Mouse (Mus musculus): ENCODE measurements at regions not wholly inside any gene's neighbourhood (a gene's known extent, or its start where the extent isn't known, plus 50 kb on each side); places are given as distances from the start of the nearest gene placed in this dataset.
"Not testable (repeated sequence)": the region's sequence is repeated elsewhere in the genome, so short reads cannot be mapped to it uniquely, and the experiment has no call there.

- H3K4me1 ChIP-seq: no peaks in the 10 kb centered on the region
- H3K4me3 ChIP-seq (replicated peaks): no peak overlapping the region
- no peak for ATAC-seq (ENCODE audit: low FRiP score)
- no peaks in the 10 kb centered on the region for H3K27me3 ChIP-seq (replicated peaks)
- no peak overlapping the region for H3K4me2 ChIP-seq
- H3K9me3 ChIP-seq (replicated peaks): no peaks in the 10 kb centered on the region
- no peaks in the 10 kb centered on the region for H3K36me3 ChIP-seq
- H3K9ac ChIP-seq (replicated peaks): no peak overlapping the region
- no peak overlapping the region for H3K27ac ChIP-seq (replicated peaks)
- WGBS: 82% methylated on average over 3 of the region's 3 CpGs
Measured at GRCm38 (mm10) chr1:105925617-105926370, 64.4 kb upstream of the Zcchc2 start.

- Histone ChIP-seq H3K36me3 (no peaks in the 10 kb centered on the region), H3K4me1 (no peaks in the 10 kb centered on the region), H3K9me3 (replicated peaks) (no peaks in the 10 kb centered on the region), H3K9ac (replicated peaks) (no peak overlapping the region), H3K27me3 (replicated peaks) (no peaks in the 10 kb centered on the region), H3K27ac (replicated peaks) (no peak overlapping the region), H3K4me2 (no peak overlapping the region), H3K4me3 (replicated peaks) (no peak overlapping the region)
- ATAC-seq (ENCODE audit: low FRiP score): no peak
- WGBS: 95% methylated on average over 2 of the region's 2 CpGs
Measured at GRCm38 (mm10) chr1:105926871-105927270, 63.3 kb upstream of the Zcchc2 start.

- H3K27me3 ChIP-seq (replicated peaks): no peaks in the 10 kb centered on the region
- no peaks in the 10 kb centered on the region for H3K4me1 ChIP-seq
- no peak overlapping the region for H3K4me3 ChIP-seq (replicated peaks)
- no peaks in the 10 kb centered on the region for H3K9me3 ChIP-seq (replicated peaks)
- no peak for ATAC-seq (ENCODE audit: low FRiP score)
- no peak overlapping the region for H3K27ac ChIP-seq (replicated peaks)
- H3K36me3 ChIP-seq: no peaks in the 10 kb centered on the region
- no peak overlapping the region for H3K9ac ChIP-seq (replicated peaks)
- H3K4me2 ChIP-seq: no peak overlapping the region
Measured at GRCm38 (mm10) chr1:105930841-105931240, 59.4 kb upstream of the Zcchc2 start.

- not testable (repeated sequence) for H3K9ac ChIP-seq (replicated peaks); H3K27ac ChIP-seq (replicated peaks); H3K9me3 ChIP-seq (replicated peaks); H3K4me1 ChIP-seq; H3K36me3 ChIP-seq; H3K4me3 ChIP-seq (replicated peaks); H3K27me3 ChIP-seq (replicated peaks); H3K4me2 ChIP-seq; ATAC-seq (ENCODE audit: low FRiP score)
- 98% methylated on average over 2 of the region's 2 CpGs for WGBS
Measured at GRCm38 (mm10) chr1:105934171-105934570, 56.0 kb upstream of the Zcchc2 start.
